Mouse (Mus musculus) small intestine, adult 2 months (tissue): Measurements from ENCODE around the gene Zdhhc4.

Experiments used
- CTCF ChIP-seq: fragments of 200-500 bp; IDR thresholded peaks from 2 replicates; pipeline ENCODE4 v1.5.1; 2012; ENCODE audit warnings: low read depth, mild to moderate bottlenecking, control low read depth, inconsistent platforms, low read length, moderate library complexity, mixed read lengths; ENCODE audit not compliant: insufficient replicate concordance, insufficient read length; ENCODE audit errors: extremely low read depth
- POLR2A ChIP-seq: fragments of 200-500 bp; IDR thresholded peaks from 2 replicates; pipeline ENCODE4 v1.6.1; 2012; ENCODE audit warnings: low read depth, mild to moderate bottlenecking, control low read depth, inconsistent platforms, low read length, moderate library complexity

- TF ChIP-seq POLR2A: no peak
- no peak for TF ChIP-seq CTCF
Measured at GRCm38 (mm10) chr5:143304251-143304650, 24.8 kb downstream of the Zdhhc4 start.
